Mouse (Mus musculus) forebrain, embryonic 16.5 days (tissue): ENCODE measurements around the gene Nfya. TPM values are rescaled to one million over a fixed set of nuclear protein-coding genes. Genes with fewer than 3 reads are reported as not detected.

Experiments
- ATAC-seq: fragments of 200-750 bp; cut with Nextera tagmentation; 2 replicates; pipeline ENCODE4 v1.8.0; 2017; ENCODE audit warnings: mild to moderate bottlenecking, moderate library complexity
- H3K27ac ChIP-seq: fragments of 300-500 bp; sonication (generic); 2 replicates; pipeline ENCODE4 v1.5.1; 2014; ENCODE audit warnings: low read length, control low read depth
- H3K27me3 ChIP-seq: fragments of 300-500 bp; sonication (generic); replicated peaks from 2 replicates; pipeline ENCODE4 v1.6.1; 2014; ENCODE audit warnings: low read length; ENCODE audit not compliant: control insufficient read depth, insufficient read depth
- H3K36me3 ChIP-seq: fragments of 300-500 bp; sonication (generic); 2 replicates; pipeline ENCODE4 v1.6.1; 2014; ENCODE audit not compliant: control insufficient read depth, insufficient read depth
- H3K4me1 ChIP-seq: fragments of 300-500 bp; sonication (generic); replicated peaks from 2 replicates; pipeline ENCODE4 v1.6.1; 2014; ENCODE audit warnings: low read length; ENCODE audit not compliant: control insufficient read depth, insufficient read depth
- H3K4me2 ChIP-seq: fragments of 300-500 bp; sonication (generic); 2 replicates; pipeline ENCODE4 v1.6.1; 2014; ENCODE audit warnings: mild to moderate bottlenecking, low read length, control low read depth
- H3K4me3 ChIP-seq: fragments of 300-500 bp; sonication (generic); replicated peaks from 2 replicates; pipeline ENCODE4 v1.5.1; 2014; ENCODE audit warnings: mild to moderate bottlenecking, low read length, control low read depth
- H3K9ac ChIP-seq: fragments of 300-500 bp; sonication (generic); replicated peaks from 2 replicates; pipeline ENCODE4 v1.6.1; 2014; ENCODE audit warnings: low read depth, low read length, control low read depth
- H3K9me3 ChIP-seq: fragments of 300-500 bp; sonication (generic); 2 replicates; pipeline ENCODE4 v1.6.1; 2016; ENCODE audit warnings: low read length; ENCODE audit not compliant: control insufficient read depth
- WGBS: fragments of 180-500 bp; shearing (Covaris S2); extraction: QIAGEN DNeasy Blood & Tissue Kit; methylation state at CpG from one replicate; pipeline ENCODE4 v1.1.7; 2014; 5-methylcytosine and 5-hydroxymethylcytosine counted together
- polyA plus RNA-seq: library from polyadenylated mRNA; unstranded; fragments of >200 nt; fragmentation: Nextera tagmentation; extraction: Ambion mirVana; gene quantifications from 2 replicates; pipeline ENCODE4 v1.2.1, GENCODE M21; 2015

Gene Nfya
- polyA plus RNA-seq, 1 experiment from 2014 or later, result 19.7 TPM

DNA sequence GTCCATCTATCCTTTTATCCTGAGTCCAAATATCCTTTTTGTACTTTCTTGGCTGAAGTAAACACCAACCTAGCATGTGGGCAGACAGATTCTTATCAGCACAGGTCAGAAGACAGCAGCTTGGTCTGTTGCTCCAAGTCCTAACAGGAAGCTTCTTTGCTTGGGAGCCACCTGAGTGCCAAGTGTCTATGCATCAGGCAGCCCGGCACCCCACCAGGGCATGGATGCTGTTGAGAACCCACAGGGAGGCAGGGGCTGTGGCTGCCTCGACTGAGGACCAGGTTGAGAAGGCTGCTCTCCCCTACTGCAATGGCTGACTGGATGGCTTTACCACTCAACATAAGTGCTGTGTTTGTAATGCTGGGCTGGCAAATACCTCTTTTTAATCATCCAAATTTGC is 21.0 kb downstream of the Nfya start:
- Histone ChIP-seq H3K9ac (no peak overlapping the region), H3K4me3 (no peak overlapping the region), H3K4me1 (no peaks in the 10 kb centered on the region), H3K27me3 (no peaks in the 10 kb centered on the region), H3K9me3 (no peaks in the 10 kb centered on the region), H3K36me3 (peaks cover 60% of the 10 kb centered on the region), H3K4me2 (no peak overlapping the region), H3K27ac (no peak overlapping the region)
- 98% methylated on average over 2 of the region's 2 CpGs for WGBS
- ATAC-seq, result no peak

DNA sequence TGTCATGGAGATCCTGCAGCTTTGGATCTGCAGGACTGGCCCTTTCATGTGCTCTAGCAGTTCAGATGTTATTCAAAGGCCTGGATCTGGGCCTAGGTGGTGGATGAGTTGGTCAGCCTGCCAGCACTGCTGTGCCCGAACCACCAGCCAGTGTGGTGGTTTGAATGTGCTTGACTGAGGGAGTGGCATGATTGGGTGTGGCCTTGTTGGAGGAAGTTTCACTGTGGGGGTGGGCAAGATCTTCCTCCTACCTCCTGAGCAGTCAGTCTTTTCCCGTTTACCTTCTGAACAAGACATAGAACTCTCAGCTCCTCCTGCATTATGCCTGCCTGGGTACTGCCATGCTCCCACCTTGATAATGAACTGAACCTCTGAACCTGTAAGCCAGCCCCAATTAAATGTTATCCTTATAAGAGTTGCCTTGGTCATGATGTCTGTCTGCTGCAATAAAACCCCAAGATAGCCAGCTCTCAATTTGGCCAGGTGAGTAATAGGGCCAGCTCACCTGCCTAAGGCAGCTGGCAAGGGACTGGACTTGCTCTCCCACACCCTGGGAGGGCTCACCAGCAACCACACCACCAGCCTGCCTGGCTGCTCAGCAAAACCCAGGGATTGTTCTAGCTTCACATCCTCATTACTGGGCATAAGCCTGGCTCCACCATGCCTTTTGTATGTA is 23.8 kb downstream of the Nfya start:
- Histone ChIP-seq H3K4me1 (no peaks in the 10 kb centered on the region), H3K36me3 (peaks cover 37% of the 10 kb centered on the region), H3K4me2 (no peak overlapping the region), H3K27ac (no peak overlapping the region), H3K4me3 (no peak overlapping the region), H3K9me3 (no peaks in the 10 kb centered on the region), H3K27me3 (no peaks in the 10 kb centered on the region), H3K9ac (no peak overlapping the region)
- 73% methylated on average over 2 of the region's 2 CpGs for WGBS
- ATAC-seq, result no peak

DNA sequence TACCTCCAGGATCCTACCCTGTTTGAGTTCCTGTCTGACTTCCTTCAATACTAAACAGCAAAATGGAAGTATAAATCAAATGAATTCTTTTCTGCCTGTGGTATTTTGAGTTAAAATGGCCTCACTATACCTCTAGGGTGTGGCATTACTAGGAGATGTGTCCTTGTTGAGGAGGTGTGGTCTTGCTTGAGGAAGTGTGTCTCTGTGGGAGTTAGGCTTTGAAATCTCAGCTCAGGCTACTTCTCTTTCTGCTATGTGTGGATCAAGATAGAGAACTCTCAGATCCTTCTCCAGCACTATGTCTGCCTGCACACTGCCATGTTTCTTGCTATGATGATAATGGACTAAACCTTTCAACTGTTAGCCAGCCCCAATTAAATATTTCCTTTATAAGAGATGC is 30.7 kb downstream of the Nfya start:
- no peak for ATAC-seq
- no peak overlapping the region for H3K27ac ChIP-seq
- H3K27me3 ChIP-seq, result no peaks in the 10 kb centered on the region
- H3K4me1 ChIP-seq, result no peaks in the 10 kb centered on the region
- H3K9me3 ChIP-seq, result no peaks in the 10 kb centered on the region
- no peak overlapping the region for H3K9ac ChIP-seq
- H3K4me3 ChIP-seq, result no peak overlapping the region
- H3K4me2 ChIP-seq, result no peak overlapping the region
- H3K36me3 ChIP-seq, result no peaks in the 10 kb centered on the region

DNA sequence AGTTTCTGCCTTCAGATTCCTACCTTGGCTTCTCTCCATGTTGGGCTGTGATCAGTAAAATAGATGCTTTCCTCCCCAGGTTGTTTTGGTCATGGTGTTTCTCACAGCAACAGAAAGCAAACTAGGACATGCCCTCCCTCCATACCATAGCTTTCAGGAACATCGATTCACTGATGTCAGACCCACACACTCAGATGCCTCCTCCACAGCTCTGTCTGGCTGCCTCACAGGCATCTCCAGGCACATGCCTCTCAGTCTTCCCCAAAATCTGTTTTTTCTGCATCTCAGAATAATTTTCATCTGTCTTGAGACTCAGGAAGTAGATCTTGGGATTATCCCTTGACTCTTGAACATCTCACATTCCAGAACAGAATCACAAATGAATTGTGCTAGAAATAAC is 33.6 kb downstream of the Nfya start:
- 82% methylated on average over 1 of the region's 1 CpGs for WGBS
- H3K4me1 ChIP-seq, result no peaks in the 10 kb centered on the region
- H3K27me3 ChIP-seq, result no peaks in the 10 kb centered on the region
- H3K27ac ChIP-seq, result no peak overlapping the region
- no peak for ATAC-seq
- H3K9me3 ChIP-seq, result no peaks in the 10 kb centered on the region
- H3K4me2 ChIP-seq, result no peak overlapping the region
- H3K4me3 ChIP-seq, result no peak overlapping the region
- H3K9ac ChIP-seq, result no peak overlapping the region
- no peaks in the 10 kb centered on the region for H3K36me3 ChIP-seq

DNA sequence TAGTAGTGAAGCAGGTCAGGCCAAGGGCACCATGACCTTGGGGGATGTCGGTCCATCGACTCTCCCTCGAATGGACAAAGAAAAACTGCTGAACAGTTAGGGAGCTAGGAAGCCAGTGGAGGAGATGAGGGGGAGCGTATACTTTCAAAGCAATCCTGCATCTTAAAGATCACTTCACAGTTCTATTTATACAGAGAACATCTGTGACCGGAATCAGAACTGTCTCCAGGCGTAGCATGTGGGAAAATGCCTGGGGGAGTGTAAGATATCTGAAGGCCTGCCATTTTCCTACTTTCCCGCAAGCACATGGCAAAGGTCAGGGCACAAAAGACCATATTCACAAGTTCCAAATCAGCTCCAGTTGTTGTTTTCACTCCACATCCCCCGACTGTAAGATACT is 36.7 kb downstream of the Nfya start:
- Histone ChIP-seq H3K27me3 (no peaks in the 10 kb centered on the region), H3K4me2 (no peak overlapping the region), H3K9ac (no peak overlapping the region), H3K27ac (no peak overlapping the region), H3K4me3 (no peak overlapping the region), H3K36me3 (no peaks in the 10 kb centered on the region), H3K4me1 (no peaks in the 10 kb centered on the region), H3K9me3 (no peaks in the 10 kb centered on the region)
- 86% methylated on average over 8 of the region's 8 CpGs for WGBS
- ATAC-seq, result no peak

DNA sequence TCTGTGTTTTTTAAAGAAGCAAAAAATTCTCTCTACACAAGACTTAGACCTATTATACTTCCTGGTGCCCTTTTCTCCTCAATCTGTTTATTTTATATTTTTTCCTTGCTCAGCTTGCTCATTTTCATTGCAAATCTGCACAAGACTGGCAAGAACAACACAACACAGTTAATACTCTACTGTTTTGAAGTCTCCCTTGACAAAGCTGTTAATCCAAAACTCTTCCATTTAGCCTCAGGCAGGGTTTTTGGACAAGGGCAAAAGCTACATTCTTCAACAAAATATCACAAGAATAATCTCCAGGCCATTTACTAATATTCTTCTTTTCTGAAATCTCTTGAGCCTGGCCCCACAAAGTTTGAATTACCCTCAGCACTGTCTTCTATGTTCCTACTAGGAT is 38.1 kb downstream of the Nfya start:
- Histone ChIP-seq H3K4me1 (no peaks in the 10 kb centered on the region), H3K9me3 (no peaks in the 10 kb centered on the region), H3K36me3 (no peaks in the 10 kb centered on the region), H3K4me2 (no peak overlapping the region), H3K9ac (no peak overlapping the region), H3K27me3 (no peaks in the 10 kb centered on the region), H3K4me3 (no peak overlapping the region), H3K27ac (no peak overlapping the region)
- ATAC-seq, result no peak

DNA sequence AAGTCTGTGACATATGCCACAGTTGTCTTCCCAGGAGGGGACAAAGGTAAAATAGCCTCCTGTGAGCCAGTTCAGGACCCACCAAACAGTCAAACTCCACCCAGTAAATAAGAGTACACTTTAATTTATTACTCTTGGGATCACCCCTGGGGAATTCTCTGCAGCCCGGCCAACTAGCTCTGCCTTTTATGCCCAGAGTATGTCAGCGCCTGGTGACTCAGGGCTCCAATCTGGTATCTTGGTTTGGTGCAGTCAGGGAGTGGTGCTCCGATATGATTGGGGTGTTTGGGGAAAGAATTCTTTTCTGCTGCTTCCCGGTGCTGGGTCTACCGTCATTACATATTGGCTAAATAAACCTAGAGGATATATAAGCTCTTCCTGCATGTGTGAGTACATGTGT is 42.9 kb downstream of the Nfya start:
- Histone ChIP-seq H3K9me3 (no peaks in the 10 kb centered on the region), H3K4me2 (no peak overlapping the region), H3K36me3 (no peaks in the 10 kb centered on the region), H3K27ac (no peak overlapping the region), H3K4me3 (no peak overlapping the region), H3K27me3 (no peaks in the 10 kb centered on the region), H3K9ac (no peak overlapping the region), H3K4me1 (peaks cover 12% of the 10 kb centered on the region)
- no peak for ATAC-seq
- 93% methylated on average over 5 of the region's 5 CpGs for WGBS

DNA sequence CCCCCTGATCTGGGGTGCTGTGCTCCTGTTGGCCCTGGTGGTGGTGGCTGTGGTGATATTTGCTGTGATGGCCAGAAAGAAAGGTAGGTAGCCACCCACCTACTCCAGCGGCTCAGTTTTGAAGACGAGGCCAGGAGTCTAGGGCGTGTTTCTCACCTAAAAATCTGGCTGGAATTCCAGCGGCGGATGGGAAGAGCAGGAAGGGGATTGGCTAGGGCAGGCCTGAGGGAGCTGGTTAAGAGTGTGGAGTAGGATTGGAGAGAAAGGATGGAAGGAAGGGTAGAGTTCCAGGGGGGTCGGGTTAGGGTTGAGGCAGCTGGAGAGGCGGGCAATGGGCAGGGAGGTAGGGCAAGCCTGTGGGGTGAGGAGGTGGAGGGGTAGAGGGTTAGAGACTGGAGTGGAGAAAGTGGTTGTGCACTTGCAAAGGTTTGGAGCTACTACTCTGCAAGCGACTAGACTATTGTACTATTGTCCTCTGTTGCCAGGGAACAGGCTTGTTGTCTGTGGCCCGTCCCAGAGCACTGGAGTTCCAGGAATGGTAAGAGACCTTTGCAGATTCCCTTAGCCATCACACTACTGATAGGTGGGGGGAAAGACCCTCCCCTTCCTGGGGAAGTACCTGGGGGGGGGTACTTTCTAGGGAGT is 44.1 kb downstream of the Nfya start:
- H3K9me3 ChIP-seq, result no peaks in the 10 kb centered on the region
- H3K4me1 ChIP-seq, result peaks cover 12% of the 10 kb centered on the region
- no peak overlapping the region for H3K27ac ChIP-seq
- H3K4me2 ChIP-seq, result no peak overlapping the region
- H3K27me3 ChIP-seq, result no peaks in the 10 kb centered on the region
- H3K9ac ChIP-seq, result no peak overlapping the region
- WGBS, result 67% methylated on average over 9 of the region's 9 CpGs
- no peak for ATAC-seq
- H3K36me3 ChIP-seq, result no peaks in the 10 kb centered on the region
- no peak overlapping the region for H3K4me3 ChIP-seq

DNA sequence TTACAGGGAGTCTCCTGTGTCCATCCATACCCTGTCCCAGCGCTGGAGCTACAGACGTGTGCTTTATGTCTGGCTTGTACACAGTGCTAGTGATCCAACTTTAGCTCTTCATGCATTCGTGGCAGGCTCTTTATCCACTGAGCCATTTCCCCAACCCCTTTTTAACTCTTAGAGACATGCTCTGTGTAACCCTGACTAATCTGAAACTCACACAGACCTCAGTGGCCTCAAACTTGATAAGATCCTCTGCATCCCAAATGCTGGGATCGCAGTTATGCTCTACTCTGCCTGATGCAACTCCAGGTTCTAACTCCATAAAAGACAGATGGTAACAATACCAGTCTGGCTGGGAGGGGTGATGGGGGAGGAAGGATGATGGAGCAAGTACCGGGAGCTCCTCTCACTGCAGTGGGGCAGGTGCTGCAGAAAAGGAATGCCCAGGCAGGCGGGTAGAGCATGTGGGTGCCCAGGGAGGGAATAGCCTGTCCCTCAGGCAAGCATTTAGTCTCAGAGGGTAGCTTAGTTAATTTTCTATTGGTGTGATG is 46.2 kb downstream of the Nfya start:
- Histone ChIP-seq H3K4me1 (peaks cover 12% of the 10 kb centered on the region), H3K27ac (no peak overlapping the region), H3K4me3 (no peak overlapping the region), H3K9me3 (no peaks in the 10 kb centered on the region), H3K9ac (no peak overlapping the region), H3K27me3 (no peaks in the 10 kb centered on the region), H3K36me3 (no peaks in the 10 kb centered on the region), H3K4me2 (no peak overlapping the region)
- 59% methylated on average over 6 of the region's 6 CpGs for WGBS
- no peak for ATAC-seq
